Mouse (Mus musculus): ENCODE measurements around the gene Glcci1. TPM values are rescaled to one million over a fixed set of nuclear protein-coding genes. Genes with fewer than 3 reads are reported as not detected.

The Glcci1 gene
- polyA plus RNA-seq, 1 experiment from 2014 or later: 18.2 TPM

DNA sequence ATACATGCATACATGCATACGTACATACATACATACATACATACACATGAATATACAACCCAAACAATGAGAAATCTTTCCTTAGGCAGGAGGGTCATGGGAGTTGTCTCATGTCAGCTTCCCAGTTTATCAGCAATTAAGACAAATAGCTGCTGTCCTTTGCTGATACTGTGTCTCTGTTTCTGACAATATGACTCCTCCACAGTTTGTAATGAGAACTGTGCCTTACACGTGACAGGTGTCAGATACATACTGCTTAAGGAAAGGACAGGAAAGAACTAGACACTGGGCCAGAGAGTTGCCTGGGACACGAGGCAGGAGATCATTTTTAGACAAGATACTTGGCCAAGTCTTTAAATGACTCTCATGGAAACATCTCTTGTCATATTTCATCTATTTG, 35.1 kb upstream of the Glcci1 start:
- no peak overlapping the region for H3K4me2 ChIP-seq
- H3K9ac ChIP-seq (ENCODE audit: low read length): no peak overlapping the region
- WGBS: 83% methylated on average over 3 of the region's 3 CpGs
- H3K27me3 ChIP-seq (ENCODE audit: control insufficient read depth, insufficient read depth, low read length): no peaks in the 10 kb centered on the region
- no peak overlapping the region for H3K4me3 ChIP-seq (ENCODE audit: low read depth, low read length)
- no peak for ATAC-seq (ENCODE audit: low FRiP score)
- no peak for DNase-seq (ENCODE audit: low spot score, missing footprints)
- H3K27ac ChIP-seq (ENCODE audit: low read depth, low read length): no peak overlapping the region
- H3K9me3 ChIP-seq (ENCODE audit: control insufficient read depth, low read length): no peaks in the 10 kb centered on the region
- no peaks in the 10 kb centered on the region; the same call in 1 of the 2 replicates for H3K4me1 ChIP-seq (ENCODE audit: control insufficient read depth, insufficient read depth, low read length)
- no peaks in the 10 kb centered on the region for H3K36me3 ChIP-seq (ENCODE audit: control insufficient read depth, insufficient read depth, low read length)

DNA sequence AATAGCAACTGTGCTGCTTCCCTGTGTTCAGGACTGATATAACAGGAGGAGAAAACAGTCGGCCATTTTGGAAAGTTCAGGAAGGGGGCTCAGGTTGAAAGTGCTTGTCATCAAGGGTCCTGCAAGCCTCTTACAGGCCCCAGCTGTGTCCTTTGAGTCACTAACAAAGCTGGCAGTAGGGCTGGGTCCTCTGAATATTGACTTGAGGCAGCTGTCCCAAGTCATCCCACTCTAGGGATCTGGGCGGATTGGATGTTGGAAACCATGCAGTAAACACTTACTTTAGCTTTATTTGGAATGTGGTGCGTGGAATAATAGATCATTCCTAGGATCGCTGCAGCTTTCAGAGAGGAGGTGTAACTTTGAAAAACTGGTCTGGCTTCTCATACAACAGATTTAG, 34.6 kb upstream of the Glcci1 start:
- 91% methylated on average over 4 of the region's 4 CpGs for WGBS
- H3K9me3 ChIP-seq (ENCODE audit: control insufficient read depth, low read length): no peaks in the 10 kb centered on the region
- no peaks in the 10 kb centered on the region; the same call in 1 of the 2 replicates for H3K4me1 ChIP-seq (ENCODE audit: control insufficient read depth, insufficient read depth, low read length)
- no peak overlapping the region for H3K4me2 ChIP-seq
- ATAC-seq (ENCODE audit: low FRiP score): no peak
- no peaks in the 10 kb centered on the region for H3K27me3 ChIP-seq (ENCODE audit: control insufficient read depth, insufficient read depth, low read length)
- no peaks in the 10 kb centered on the region for H3K36me3 ChIP-seq (ENCODE audit: control insufficient read depth, insufficient read depth, low read length)
- no peak for DNase-seq (ENCODE audit: low spot score, missing footprints)
- no peak overlapping the region for H3K4me3 ChIP-seq (ENCODE audit: low read depth, low read length)
- no peak overlapping the region for H3K27ac ChIP-seq (ENCODE audit: low read depth, low read length)
- H3K9ac ChIP-seq (ENCODE audit: low read length): no peak overlapping the region

DNA sequence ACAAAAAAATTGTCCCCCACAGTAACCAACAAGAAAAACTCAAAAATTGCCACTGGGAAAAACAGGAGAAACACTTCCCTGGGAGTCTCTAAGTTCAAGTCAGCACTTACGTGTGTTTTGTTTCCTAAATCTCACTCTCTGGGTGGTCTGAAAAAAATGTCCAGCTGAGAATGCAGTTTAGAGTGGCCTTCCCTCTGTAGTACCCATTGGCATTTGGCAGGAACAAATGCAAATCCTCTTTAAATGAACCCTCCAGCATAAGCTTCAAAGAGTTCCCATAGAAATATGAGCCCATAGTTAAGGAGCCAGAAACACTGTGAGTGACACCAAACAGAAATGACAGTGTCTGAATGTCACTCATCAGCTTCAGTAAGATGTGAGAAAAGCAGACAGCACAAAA, 30.2 kb upstream of the Glcci1 start:
- WGBS: 13% methylated on average over 1 of the region's 1 CpGs
- peak; percentile 86 for DNase-seq (ENCODE audit: low spot score, missing footprints)

DNA sequence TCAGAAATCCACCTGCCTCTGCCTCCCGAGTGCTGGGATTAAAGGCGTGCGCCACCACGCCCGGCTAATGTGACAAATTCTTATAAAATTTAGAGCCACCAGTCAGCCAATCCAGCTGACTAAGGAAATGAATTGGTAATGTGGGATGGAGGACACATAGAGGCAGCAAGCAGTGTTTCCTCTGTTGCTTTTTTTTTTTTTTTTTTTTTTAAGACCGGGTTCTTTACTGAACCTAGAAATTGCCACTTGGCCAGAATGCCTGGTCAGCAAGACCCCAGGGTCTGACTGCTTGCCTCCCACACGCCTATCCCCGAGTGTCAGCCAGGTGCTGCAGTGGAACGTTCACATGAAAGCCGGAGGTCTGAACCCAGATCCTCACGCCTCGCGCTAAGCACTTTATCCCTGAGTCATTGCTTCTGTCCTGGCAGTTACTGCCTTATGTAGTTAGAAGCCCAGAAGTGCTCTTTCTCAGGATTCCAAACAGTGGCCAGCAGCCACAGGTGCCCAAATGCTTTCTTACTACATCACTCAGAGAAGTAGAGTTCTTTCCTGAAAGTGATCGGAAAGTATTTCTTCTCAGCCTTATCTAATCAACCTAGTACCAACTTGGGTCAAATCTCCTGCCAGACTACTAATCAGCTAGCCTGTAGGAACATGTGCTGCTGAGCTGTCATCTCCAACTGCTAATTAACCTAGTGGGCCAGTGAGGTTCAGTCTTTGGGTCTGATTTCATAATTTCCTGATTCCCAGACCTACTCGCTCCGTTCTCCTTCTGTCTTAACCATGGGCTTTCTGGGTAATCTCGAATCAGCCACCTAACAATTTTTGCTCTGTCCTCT, 24.7 kb upstream of the Glcci1 start:
- Histone ChIP-seq H3K27ac (ENCODE audit: low read depth, low read length) (no peak overlapping the region), H3K4me1 (ENCODE audit: control insufficient read depth, insufficient read depth, low read length) (peaks cover 7% of the 10 kb centered on the region), H3K27me3 (ENCODE audit: control insufficient read depth, insufficient read depth, low read length) (no peaks in the 10 kb centered on the region), H3K36me3 (ENCODE audit: control insufficient read depth, insufficient read depth, low read length) (no peaks in the 10 kb centered on the region), H3K4me2 (no peak overlapping the region), H3K4me3 (ENCODE audit: low read depth, low read length) (no peak overlapping the region), H3K9me3 (ENCODE audit: control insufficient read depth, low read length) (no peaks in the 10 kb centered on the region), H3K9ac (ENCODE audit: low read length) (no peak overlapping the region)
- DNase-seq (ENCODE audit: low spot score, missing footprints) (peak; percentile 72), ATAC-seq (ENCODE audit: low FRiP score) (no peak)
- 97% methylated on average over 17 of the region's 17 CpGs for WGBS

More for the DNA sequence above, 30.2 kb upstream of the Glcci1 start:
- H3K4me1 ChIP-seq (ENCODE audit: control insufficient read depth, insufficient read depth, low read length): no peaks in the 10 kb centered on the region; the same call in 1 of the 2 replicates
- peak; percentile 73 for ATAC-seq (ENCODE audit: low FRiP score)
- H3K4me2 ChIP-seq: no peak overlapping the region
- H3K9ac ChIP-seq (ENCODE audit: low read length): no peak overlapping the region
- no peak overlapping the region for H3K4me3 ChIP-seq (ENCODE audit: low read depth, low read length)
- H3K27ac ChIP-seq (ENCODE audit: low read depth, low read length): no peak overlapping the region
- no peaks in the 10 kb centered on the region for H3K9me3 ChIP-seq (ENCODE audit: control insufficient read depth, low read length)
- no peaks in the 10 kb centered on the region for H3K36me3 ChIP-seq (ENCODE audit: control insufficient read depth, insufficient read depth, low read length)
- H3K27me3 ChIP-seq (ENCODE audit: control insufficient read depth, insufficient read depth, low read length): no peaks in the 10 kb centered on the region

DNA sequence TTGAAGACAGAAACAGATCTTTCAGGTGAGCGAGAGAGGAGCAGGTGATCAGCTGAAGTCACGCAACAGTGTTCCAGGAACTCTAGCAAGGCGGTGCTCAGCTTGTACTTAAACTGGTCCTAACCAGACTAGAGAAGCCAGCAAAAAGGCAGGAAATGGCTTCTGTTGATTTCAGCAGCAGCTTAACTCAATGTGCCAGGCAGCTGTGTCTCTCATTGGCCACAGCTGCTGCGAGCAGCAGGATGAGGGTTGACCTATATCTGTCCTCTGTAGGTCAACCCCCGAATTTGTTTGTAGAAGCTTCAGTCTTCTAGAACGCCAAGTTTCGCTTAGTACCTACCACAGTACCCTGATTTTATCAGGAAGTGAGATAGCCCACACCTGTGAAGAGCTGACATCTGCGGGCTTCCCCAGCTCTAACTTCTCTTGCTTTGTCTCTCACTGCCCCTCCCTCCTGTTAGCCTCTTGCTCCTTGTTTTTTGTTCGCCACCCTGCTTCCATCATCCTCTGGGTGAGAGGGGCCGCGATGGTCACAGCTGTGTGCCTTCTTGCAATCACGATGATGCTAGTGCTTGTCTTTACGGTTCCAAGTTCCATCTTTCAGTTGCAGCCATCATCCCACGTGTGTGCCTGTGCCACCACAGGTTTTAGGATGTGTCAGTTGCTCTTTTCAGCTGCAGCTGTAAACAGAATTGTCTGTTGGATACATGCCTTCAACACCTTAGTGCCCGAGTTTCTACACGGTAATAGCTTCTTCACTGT, 23.8 kb upstream of the Glcci1 start:
- ATAC-seq (ENCODE audit: low FRiP score) (no peak), DNase-seq (ENCODE audit: low spot score, missing footprints) (peak; percentile 64)
- Histone ChIP-seq H3K4me2 (no peak overlapping the region), H3K27me3 (ENCODE audit: control insufficient read depth, insufficient read depth, low read length) (no peaks in the 10 kb centered on the region), H3K36me3 (ENCODE audit: control insufficient read depth, insufficient read depth, low read length) (no peaks in the 10 kb centered on the region), H3K4me1 (ENCODE audit: control insufficient read depth, insufficient read depth, low read length) (peaks cover 7% of the 10 kb centered on the region), H3K4me3 (ENCODE audit: low read depth, low read length) (no peak overlapping the region), H3K9ac (ENCODE audit: low read length) (no peak overlapping the region), H3K9me3 (ENCODE audit: control insufficient read depth, low read length) (no peaks in the 10 kb centered on the region), H3K27ac (ENCODE audit: low read depth, low read length) (no peak overlapping the region)
- WGBS: 87% methylated on average over 16 of the region's 16 CpGs

DNA sequence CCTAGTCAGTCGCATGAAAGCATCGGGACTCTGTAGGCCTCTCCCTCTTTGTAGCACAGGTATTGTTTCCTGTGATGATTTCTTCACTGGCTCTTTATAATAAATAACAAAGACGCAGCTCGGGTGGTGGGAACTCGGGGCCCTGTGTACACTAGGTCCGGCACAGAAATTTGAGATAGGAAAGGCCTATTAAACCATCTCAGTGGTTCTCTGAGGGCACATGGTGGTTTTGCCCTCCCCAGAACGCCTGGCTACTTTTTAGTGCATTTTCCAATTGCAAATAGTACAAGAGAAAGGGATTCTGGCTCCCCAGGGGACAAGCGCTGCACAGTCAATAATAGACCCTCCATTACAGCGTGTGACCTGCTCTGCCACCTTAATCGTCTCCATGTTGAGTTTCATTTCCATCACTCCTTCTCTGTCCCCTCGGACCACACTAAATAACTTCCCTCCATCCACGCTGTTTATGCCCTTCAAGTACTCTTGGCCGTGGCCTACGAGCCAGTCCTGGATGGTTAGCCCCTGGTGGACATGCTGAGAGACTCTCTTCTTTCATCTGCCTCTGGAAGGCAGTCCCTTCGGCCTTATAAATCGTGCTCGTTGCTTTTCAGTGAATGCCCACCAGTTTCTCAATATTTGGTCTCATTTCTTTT, 22.9 kb upstream of the Glcci1 start:
- ATAC-seq (ENCODE audit: low FRiP score): no peak; the same call in 1 of the 2 replicates
- H3K4me3 ChIP-seq (ENCODE audit: low read depth, low read length): no peak overlapping the region
- H3K9ac ChIP-seq (ENCODE audit: low read length): no peak overlapping the region
- H3K27ac ChIP-seq (ENCODE audit: low read depth, low read length): no peak overlapping the region
- DNase-seq (ENCODE audit: low spot score, missing footprints): peak; percentile 84
- H3K36me3 ChIP-seq (ENCODE audit: control insufficient read depth, insufficient read depth, low read length): no peaks in the 10 kb centered on the region
- 80% methylated on average over 17 of the region's 17 CpGs for WGBS
- no peaks in the 10 kb centered on the region for H3K9me3 ChIP-seq (ENCODE audit: control insufficient read depth, low read length)
- no peak overlapping the region for H3K4me2 ChIP-seq
- H3K27me3 ChIP-seq (ENCODE audit: control insufficient read depth, insufficient read depth, low read length): no peaks in the 10 kb centered on the region
- H3K4me1 ChIP-seq (ENCODE audit: control insufficient read depth, insufficient read depth, low read length): peaks cover 7% of the 10 kb centered on the region

DNA sequence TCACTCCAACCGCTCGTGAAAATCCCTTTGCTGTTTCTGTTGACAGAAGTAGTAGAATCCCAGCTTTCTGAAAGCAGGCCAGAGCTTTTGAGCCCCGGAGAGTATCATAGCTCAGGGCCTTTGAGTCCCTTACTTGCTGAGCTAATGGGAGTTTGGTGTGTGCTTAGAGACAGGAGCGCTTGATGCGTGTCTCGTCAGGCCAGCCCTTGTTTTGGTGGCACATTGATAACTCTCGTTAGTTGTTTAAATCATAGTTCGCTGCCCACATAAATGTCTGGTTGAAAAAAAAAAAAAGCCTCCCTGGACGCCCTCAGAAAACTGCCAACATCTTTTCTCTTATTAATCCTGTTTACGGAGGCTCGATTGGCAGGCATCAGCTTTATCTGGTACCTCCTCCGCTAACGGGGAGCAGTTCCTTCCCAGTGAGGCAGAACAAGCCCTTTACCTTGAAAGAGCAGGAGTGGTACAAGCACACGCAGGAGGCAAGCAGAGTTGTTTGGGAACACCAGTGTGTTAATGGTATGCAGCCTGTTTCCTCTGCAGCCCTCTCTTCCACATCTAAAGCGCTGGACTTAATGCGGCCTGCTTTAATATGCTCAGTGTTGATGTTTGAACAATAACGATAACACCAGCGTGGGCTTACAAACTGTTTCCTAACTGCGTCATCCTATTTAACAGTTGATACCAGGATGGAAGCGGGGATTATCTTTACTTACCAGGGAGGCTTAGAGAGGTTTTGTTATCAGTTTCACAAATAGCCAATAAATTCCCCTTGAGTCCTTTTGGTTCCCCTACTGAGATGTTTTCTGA, 22.2 kb upstream of the Glcci1 start:
- Histone ChIP-seq H3K27ac (ENCODE audit: low read depth, low read length) (no peak overlapping the region), H3K4me3 (ENCODE audit: low read depth, low read length) (no peak overlapping the region), H3K9ac (ENCODE audit: low read length) (no peak overlapping the region), H3K9me3 (ENCODE audit: control insufficient read depth, low read length) (no peaks in the 10 kb centered on the region), H3K4me2 (0 out of 2 replicates have a peak overlapping the region, but pooled peaks have one; percentile 1), H3K36me3 (ENCODE audit: control insufficient read depth, insufficient read depth, low read length) (no peaks in the 10 kb centered on the region), H3K4me1 (ENCODE audit: control insufficient read depth, insufficient read depth, low read length) (peaks cover 7% of the 10 kb centered on the region), H3K27me3 (ENCODE audit: control insufficient read depth, insufficient read depth, low read length) (no peaks in the 10 kb centered on the region)
- DNase-seq (ENCODE audit: low spot score, missing footprints): peak; percentile 86
- WGBS: 42% methylated on average over 20 of the region's 20 CpGs
- ATAC-seq (ENCODE audit: low FRiP score): peak; percentile 47; the same call in 1 of the 2 replicates

DNA sequence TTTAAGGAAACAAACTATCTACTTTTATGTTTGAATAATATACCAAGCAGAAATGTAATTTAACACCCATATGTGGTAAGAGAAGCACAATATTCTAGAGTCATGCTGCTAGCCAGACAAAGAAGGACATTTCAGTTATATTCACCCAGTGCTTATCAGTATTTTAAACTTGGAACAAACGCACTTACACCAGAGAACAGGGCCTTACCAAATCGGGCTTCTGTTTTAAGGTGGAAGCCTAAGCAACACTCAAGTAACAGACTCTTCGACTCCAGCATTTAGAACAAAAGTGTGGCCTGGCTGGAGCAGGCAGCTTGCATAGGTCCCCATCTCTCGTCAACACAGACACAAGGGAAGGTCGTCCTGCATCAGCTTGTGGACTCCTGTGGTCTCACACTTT, 21.2 kb upstream of the Glcci1 start:
- H3K27ac ChIP-seq (ENCODE audit: low read depth, low read length): no peak overlapping the region
- no peaks in the 10 kb centered on the region for H3K9me3 ChIP-seq (ENCODE audit: control insufficient read depth, low read length)
- no peak overlapping the region for H3K4me3 ChIP-seq (ENCODE audit: low read depth, low read length)
- no peaks in the 10 kb centered on the region for H3K36me3 ChIP-seq (ENCODE audit: control insufficient read depth, insufficient read depth, low read length)
- peaks cover 7% of the 10 kb centered on the region for H3K4me1 ChIP-seq (ENCODE audit: control insufficient read depth, insufficient read depth, low read length)
- no peak overlapping the region for H3K4me2 ChIP-seq
- H3K27me3 ChIP-seq (ENCODE audit: control insufficient read depth, insufficient read depth, low read length): no peaks in the 10 kb centered on the region
- ATAC-seq (ENCODE audit: low FRiP score): no peak
- H3K9ac ChIP-seq (ENCODE audit: low read length): no peak overlapping the region
- DNase-seq (ENCODE audit: low spot score, missing footprints): peak; percentile 82
- 65% methylated on average over 5 of the region's 5 CpGs for WGBS

Data from midbrain, embryonic 11.5 days (tissue).